Mouse (Mus musculus): ENCODE results near the gene Txnrd1. TPM values are rescaled to one million over a fixed set of nuclear protein-coding genes. Genes with fewer than 3 reads are reported as not detected.
A peak's percentile ranks its signal among the peaks of the same experiment; 100 is the strongest.

Txnrd1 gene
- polyA plus RNA-seq, 1 experiment from 2014 or later, result 158 TPM

GRCm38 (mm10) chr10:82876076-82876796 lies 42.5 kb downstream of the Txnrd1 start:
- no peaks in the 10 kb centered on the region for H3K27me3 ChIP-seq
- H3K4me1 ChIP-seq, result 0 out of 2 replicates have a peak, but pooled peaks cover 7% of the 10 kb centered on the region
- H3K27ac ChIP-seq, result no peak overlapping the region
- H3K36me3 ChIP-seq (ENCODE audit: poor library complexity, severe bottlenecking), result peaks cover 71% of the 10 kb centered on the region
- WGBS, result 84% methylated on average over 16 of the region's 16 CpGs
- no peak overlapping the region for H3K4me3 ChIP-seq
- H3K9ac ChIP-seq, result no peak overlapping the region
- no peak for ATAC-seq
- H3K9me3 ChIP-seq (replicated peaks), result no peaks in the 10 kb centered on the region
- no peak overlapping the region for H3K4me2 ChIP-seq

GRCm38 (mm10) chr10:82887354-82887753 lies 53.6 kb downstream of the Txnrd1 start:
- no peak overlapping the region for H3K9ac ChIP-seq
- WGBS, result 95% methylated on average over 6 of the region's 6 CpGs
- no peaks in the 10 kb centered on the region for H3K9me3 ChIP-seq (replicated peaks)
- no peak for ATAC-seq
- H3K4me1 ChIP-seq, result 0 out of 2 replicates have a peak, but pooled peaks cover 4% of the 10 kb centered on the region
- H3K36me3 ChIP-seq (ENCODE audit: poor library complexity, severe bottlenecking), result peaks cover 94% of the 10 kb centered on the region
- H3K27me3 ChIP-seq, result no peaks in the 10 kb centered on the region
- no peak overlapping the region for H3K4me2 ChIP-seq
- H3K4me3 ChIP-seq, result no peak overlapping the region
- H3K27ac ChIP-seq, result no peak overlapping the region

- WGBS, result 91% methylated on average over 8 of the region's 8 CpGs
- Histone ChIP-seq H3K9ac (no peak overlapping the region), H3K4me1 (peaks cover 9% of the 10 kb centered on the region; the same call in 1 of the 2 replicates), H3K9me3 (replicated peaks) (no peaks in the 10 kb centered on the region), H3K27ac (no peak overlapping the region), H3K4me2 (no peak overlapping the region), H3K4me3 (no peak overlapping the region), H3K36me3 (ENCODE audit: poor library complexity, severe bottlenecking) (peaks cover 93% of the 10 kb centered on the region), H3K27me3 (no peaks in the 10 kb centered on the region)
- ATAC-seq, result no peak
Measured at GRCm38 (mm10) chr10:82888576-82888975, 54.8 kb downstream of the Txnrd1 start.

GRCm38 (mm10) chr10:82889447-82889973 lies 55.8 kb downstream of the Txnrd1 start:
- Histone ChIP-seq H3K27me3 (no peaks in the 10 kb centered on the region), H3K27ac (no peak overlapping the region), H3K4me1 (peaks cover 18% of the 10 kb centered on the region; the same call in 1 of the 2 replicates), H3K9ac (no peak overlapping the region), H3K9me3 (replicated peaks) (no peaks in the 10 kb centered on the region), H3K36me3 (ENCODE audit: poor library complexity, severe bottlenecking) (peaks cover 86% of the 10 kb centered on the region), H3K4me3 (no peak overlapping the region), H3K4me2 (no peak overlapping the region)
- WGBS, result 71% methylated on average over 9 of the region's 9 CpGs
- ATAC-seq, result no peak

GRCm38 (mm10) chr10:82890936-82891335 lies 57.2 kb downstream of the Txnrd1 start:
- Histone ChIP-seq H3K4me1 (peaks cover 19% of the 10 kb centered on the region; the same call in 1 of the 2 replicates), H3K9ac (no peak overlapping the region), H3K27ac (no peak overlapping the region), H3K4me2 (no peak overlapping the region), H3K4me3 (no peak overlapping the region), H3K36me3 (ENCODE audit: poor library complexity, severe bottlenecking) (peaks cover 84% of the 10 kb centered on the region), H3K27me3 (no peaks in the 10 kb centered on the region), H3K9me3 (replicated peaks) (no peaks in the 10 kb centered on the region)
- ATAC-seq, result no peak
- 88% methylated on average over 2 of the region's 2 CpGs for WGBS

- Histone ChIP-seq H3K4me3 (no peak overlapping the region), H3K9ac (no peak overlapping the region), H3K4me1 (peaks cover 19% of the 10 kb centered on the region; the same call in 1 of the 2 replicates), H3K4me2 (no peak overlapping the region), H3K36me3 (ENCODE audit: poor library complexity, severe bottlenecking) (peaks cover 84% of the 10 kb centered on the region), H3K27ac (no peak overlapping the region), H3K9me3 (replicated peaks) (no peaks in the 10 kb centered on the region), H3K27me3 (no peaks in the 10 kb centered on the region)
- no peak for ATAC-seq
- 83% methylated on average over 7 of the region's 7 CpGs for WGBS
Measured at GRCm38 (mm10) chr10:82891427-82891826, 57.7 kb downstream of the Txnrd1 start.

- ATAC-seq, result no peak
- H3K4me1 ChIP-seq, result peaks cover 19% of the 10 kb centered on the region; the same call in 1 of the 2 replicates
- H3K9ac ChIP-seq, result no peak overlapping the region
- 91% methylated on average over 9 of the region's 9 CpGs for WGBS
- H3K27me3 ChIP-seq, result no peaks in the 10 kb centered on the region
- H3K27ac ChIP-seq, result no peak overlapping the region
- no peak overlapping the region for H3K4me2 ChIP-seq
- H3K4me3 ChIP-seq, result no peak overlapping the region
- peaks cover 84% of the 10 kb centered on the region for H3K36me3 ChIP-seq (ENCODE audit: poor library complexity, severe bottlenecking)
- no peaks in the 10 kb centered on the region for H3K9me3 ChIP-seq (replicated peaks)
Measured at GRCm38 (mm10) chr10:82892442-82893055, 58.8 kb downstream of the Txnrd1 start.

GRCm38 (mm10) chr10:82893872-82894650 lies 60.3 kb downstream of the Txnrd1 start:
- Histone ChIP-seq H3K36me3 (ENCODE audit: poor library complexity, severe bottlenecking) (peaks cover 78% of the 10 kb centered on the region), H3K4me1 (peaks cover 19% of the 10 kb centered on the region; the same call in 1 of the 2 replicates), H3K9ac (no peak overlapping the region), H3K27ac (no peak overlapping the region), H3K4me3 (no peak overlapping the region), H3K4me2 (no peak overlapping the region), H3K27me3 (no peaks in the 10 kb centered on the region), H3K9me3 (replicated peaks) (no peaks in the 10 kb centered on the region)
- ATAC-seq, result peak; percentile 67
- WGBS, result 64% methylated on average over 18 of the region's 18 CpGs

- H3K9ac ChIP-seq, result no peak overlapping the region
- H3K9me3 ChIP-seq (replicated peaks), result no peaks in the 10 kb centered on the region
- no peak for ATAC-seq
- H3K27ac ChIP-seq, result no peak overlapping the region
- H3K4me3 ChIP-seq, result no peak overlapping the region
- WGBS, result 93% methylated on average over 13 of the region's 13 CpGs
- no peak overlapping the region for H3K4me2 ChIP-seq
- H3K27me3 ChIP-seq, result no peaks in the 10 kb centered on the region
- peaks cover 43% of the 10 kb centered on the region for H3K36me3 ChIP-seq (ENCODE audit: poor library complexity, severe bottlenecking)
- peaks cover 38% of the 10 kb centered on the region for H3K4me1 ChIP-seq
Measured at GRCm38 (mm10) chr10:82897936-82898335, 64.2 kb downstream of the Txnrd1 start.

GRCm38 (mm10) chr10:82898893-82899292 lies 65.1 kb downstream of the Txnrd1 start:
- 70% methylated on average over 7 of the region's 7 CpGs for whole genome bisulfite sequencing
- Histone ChIP-seq H3K4me2 (no peak overlapping the region), H3K27me3 (no peaks in the 10 kb centered on the region), H3K9me3 (replicated peaks) (no peaks in the 10 kb centered on the region), H3K4me1 (peaks cover 30% of the 10 kb centered on the region), H3K27ac (no peak overlapping the region), H3K9ac (no peak overlapping the region), H3K4me3 (no peak overlapping the region), H3K36me3 (ENCODE audit: poor library complexity, severe bottlenecking) (peaks cover 34% of the 10 kb centered on the region)
- ATAC-seq, result no peak

GRCm38 (mm10) chr10:82899810-82900421 lies 66.2 kb downstream of the Txnrd1 start:
- Histone ChIP-seq H3K4me1 (peaks cover 23% of the 10 kb centered on the region), H3K4me3 (no peak overlapping the region; the same call in 1 of the 2 replicates), H3K9ac (no peak overlapping the region), H3K9me3 (replicated peaks) (no peaks in the 10 kb centered on the region), H3K4me2 (peak overlapping the region; percentile 49), H3K36me3 (ENCODE audit: poor library complexity, severe bottlenecking) (peaks cover 33% of the 10 kb centered on the region), H3K27ac (peak overlapping the region; percentile 20; the same call in 1 of the 2 replicates), H3K27me3 (no peaks in the 10 kb centered on the region)
- WGBS, result 37% methylated on average over 16 of the region's 16 CpGs
- peak; percentile 52 for ATAC-seq

All from forebrain, embryonic 13.5 days (tissue).